Mouse (Mus musculus) stomach, embryonic 15.5 days (tissue): ENCODE results near the gene Mrps27. TPM values are rescaled to one million over a fixed set of nuclear protein-coding genes. Genes with fewer than 3 reads are reported as not detected.

Experiments used
- polyA plus RNA-seq: library from polyadenylated mRNA; unstranded; fragments of >200 nt; fragmentation: Nextera tagmentation; extraction: Ambion mirVana; gene quantifications from 2 replicates; pipeline ENCODE4 v1.2.1, GENCODE M21; 2015

The Mrps27 gene
- polyA plus RNA-seq, 1 experiment from 2014 or later, result 56.7 TPM

Other genes with a start within 250 kb of the Mrps27 start
- 0.57 and 0.68 TPM in 2 replicates for gene Zfp366, start 160.0 kb upstream of the Mrps27 start, polyA plus RNA-seq
- 42.3 and 49.4 TPM in 2 replicates for gene Ptcd2, start 81 bp upstream of the Mrps27 start, polyA plus RNA-seq
- gene Map1b, start 171.8 kb downstream of the Mrps27 start, polyA plus RNA-seq, result 131 and 137 TPM in 2 replicates